18 mouse cellular contexts compared by ENCODE assay signal in the genomic region with DNA sequence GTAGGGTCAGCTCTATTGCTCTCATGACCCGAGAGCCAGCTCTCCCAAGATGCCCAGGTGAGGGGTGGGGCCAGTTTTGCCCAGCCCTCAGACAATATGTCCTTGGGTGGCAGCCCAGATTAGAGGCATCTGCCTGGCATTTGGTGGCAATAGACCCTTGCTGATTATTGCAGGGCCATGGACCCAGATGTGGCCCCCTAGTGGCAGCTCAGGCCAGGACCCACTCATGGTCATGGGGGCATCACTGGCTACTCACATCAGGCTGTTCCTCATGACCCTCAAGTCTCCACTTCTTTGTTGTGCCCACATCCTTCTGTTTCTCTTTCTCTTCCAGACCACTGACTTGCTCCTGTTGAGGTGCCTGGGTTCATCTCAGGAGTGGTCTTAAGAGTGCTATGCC.
DNase-seq lines count a peak whose midpoint lies in the region; ATAC-seq and TF ChIP-seq lines count a peak whose summit lies in the region.
"Had no signal": no experiment of that assay in that cellular context is flagged by ENCODE, and none has a peak within 500 bp of the region (broad histone marks: within the 10 kb centered on the region; RNA-seq: fewer than 3 reads in every experiment).

No protein-coding gene starts in this region.

- 72% methylated on average over 1 of the region's 1 CpGs for WGBS in kidney, postnatal 0 days

- H3K4me1 ChIP-seq in kidney, postnatal 0 days (replicated peaks; ENCODE audit: insufficient read depth, low read length): no peaks in the 10 kb centered on the region
- H3K4me1 ChIP-seq: embryonic facial prominence, embryonic 12.5 days; limb, embryonic 12.5 days; midbrain, embryonic 12.5 days; neural tube, embryonic 15.5 days had no signal

- H3K9ac ChIP-seq in kidney, postnatal 0 days (ENCODE audit: low read depth, low read length): no peak overlapping the region
- H3K9ac ChIP-seq: embryonic facial prominence, embryonic 12.5 days; limb, embryonic 12.5 days; midbrain, embryonic 12.5 days; neural tube, embryonic 15.5 days had no signal

- no peak for ATAC-seq in kidney, postnatal 0 days (replicated peaks; ENCODE audit: low FRiP score, low read depth)
- no peak for ATAC-seq in erythroid progenitor cell, adult 5-6 weeks (replicated peaks; ENCODE audit: low FRiP score, poor library complexity, severe bottlenecking)

- H3K27me3 ChIP-seq in kidney, postnatal 0 days (ENCODE audit: insufficient read depth, low read length): no peaks in the 10 kb centered on the region
- H3K27me3 ChIP-seq: embryonic facial prominence, embryonic 12.5 days; limb, embryonic 12.5 days; midbrain, embryonic 12.5 days; neural tube, embryonic 15.5 days had no signal

- no peak overlapping the region for H3K4me3 ChIP-seq in kidney, postnatal 0 days (replicated peaks; ENCODE audit: low read depth, low read length)
- H3K4me3 ChIP-seq: embryonic facial prominence, embryonic 12.5 days; left cerebral cortex, adult 2 months; limb, embryonic 12.5 days; midbrain, embryonic 12.5 days; neural tube, embryonic 15.5 days had no signal

- peak; percentile 41 for TF ChIP-seq CTCF in kidney, postnatal 0 days (IDR thresholded peaks at IDR 0.05; ENCODE audit: low read depth)

- no peak overlapping the region for H3K27ac ChIP-seq in kidney, postnatal 0 days
- H3K27ac ChIP-seq: embryonic facial prominence, embryonic 12.5 days; left cerebral cortex, adult 2 months; limb, embryonic 12.5 days; midbrain, embryonic 12.5 days; neural tube, embryonic 15.5 days had no signal

- H3K36me3 ChIP-seq in kidney, postnatal 0 days (ENCODE audit: insufficient read depth, low read length): no peaks in the 10 kb centered on the region
- H3K36me3 ChIP-seq: embryonic facial prominence, embryonic 12.5 days; limb, embryonic 12.5 days; midbrain, embryonic 12.5 days; neural tube, embryonic 15.5 days had no signal

- DNase-seq in adrenal gland, postnatal 10 days: peak; percentile 4
- no peak for DNase-seq in adrenal gland, adult 18-20 months (ENCODE audit: low spot score in 2 of 2)
- DNase-seq in kidney, postnatal 0 days (ENCODE audit: low spot score): no peak
- DNase-seq in kidney, postnatal 14 days: no peak
- DNase-seq in testis, postnatal 10 days (ENCODE audit: low spot score): peak; percentile 44
- DNase-seq in testis, postnatal 14 days (ENCODE audit: low spot score): no peak
- DNase-seq in ovary, postnatal 36 days (ENCODE audit: low spot score): no peak
- DNase-seq: cerebellum, adult 18-20 months; gastrocnemius, postnatal 14 days; heart, postnatal 36 days; right cerebral cortex, adult 18-20 months had no signal

- no peak overlapping the region for H3K4me2 ChIP-seq in kidney, postnatal 0 days (ENCODE audit: low read length)
- H3K4me2 ChIP-seq: embryonic facial prominence, embryonic 12.5 days; heart, embryonic 11.5 days; limb, embryonic 12.5 days; midbrain, embryonic 12.5 days; neural tube, embryonic 15.5 days had no signal

- H3K9me3 ChIP-seq in kidney, postnatal 0 days (replicated peaks; ENCODE audit: low read length): no peaks in the 10 kb centered on the region
- H3K9me3 ChIP-seq: embryonic facial prominence, embryonic 12.5 days; limb, embryonic 12.5 days; midbrain, embryonic 12.5 days; neural tube, embryonic 15.5 days had no signal

Comparison
In these comparisons a context has a peak if more than half of its experiments do, and no peak if none do; other contexts are left out.
1. DNase-seq: peak in adrenal gland, postnatal 10 days (single experiment) and testis, postnatal 10 days (single experiment); none in adrenal gland, adult 18-20 months (0 of 2), kidney, postnatal 0 days (single experiment), kidney, postnatal 14 days (single experiment), testis, postnatal 14 days (single experiment) and ovary, postnatal 36 days (single experiment).